Mouse (Mus musculus): ENCODE measurements around the gene Ccdc82.

Gene Ccdc82

DNA sequence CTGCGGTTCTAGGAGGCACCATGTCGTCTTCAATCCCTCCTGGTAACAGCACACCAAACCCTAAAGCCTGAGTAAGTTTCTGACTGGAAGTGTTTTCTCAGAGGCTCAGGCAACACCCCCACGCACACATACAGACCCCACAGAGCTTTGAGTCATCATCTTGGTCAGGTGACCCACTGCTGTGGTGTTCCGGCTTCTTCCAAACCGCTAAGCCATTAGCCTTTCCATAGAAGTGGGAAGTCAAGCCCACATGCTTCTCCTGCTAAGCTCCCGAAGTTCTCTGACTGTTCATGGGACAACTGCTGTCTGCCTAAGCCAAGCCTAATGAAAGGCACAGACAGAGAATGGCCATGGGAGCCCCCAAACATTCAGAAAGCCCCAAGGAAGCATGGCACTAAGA is 52.4 kb downstream of the Ccdc82 start:
- DNase-seq (ENCODE audit: low read depth, low spot score): no peak

DNA sequence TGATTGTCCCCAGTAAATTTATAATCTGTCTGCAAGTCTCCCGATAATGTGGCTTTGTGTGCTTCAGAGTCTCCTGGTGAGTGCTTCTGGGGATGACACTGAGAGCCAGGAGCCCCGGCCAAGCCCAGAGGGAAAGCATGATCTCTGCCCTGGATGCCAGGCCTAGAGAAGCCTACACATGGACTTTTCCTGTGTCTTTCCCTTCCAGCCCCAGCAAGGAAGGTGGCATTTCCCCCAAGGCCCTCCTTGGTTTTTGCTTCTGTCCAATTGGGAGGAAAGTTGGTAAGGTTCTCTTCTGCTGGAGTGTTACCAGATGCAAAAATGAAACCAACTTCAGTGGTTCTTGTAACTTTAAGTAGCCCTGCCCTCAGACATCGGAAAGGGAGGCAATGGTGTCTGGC is 53.3 kb downstream of the Ccdc82 start:
- DNase-seq (ENCODE audit: low read depth, low spot score): no peak

DNA sequence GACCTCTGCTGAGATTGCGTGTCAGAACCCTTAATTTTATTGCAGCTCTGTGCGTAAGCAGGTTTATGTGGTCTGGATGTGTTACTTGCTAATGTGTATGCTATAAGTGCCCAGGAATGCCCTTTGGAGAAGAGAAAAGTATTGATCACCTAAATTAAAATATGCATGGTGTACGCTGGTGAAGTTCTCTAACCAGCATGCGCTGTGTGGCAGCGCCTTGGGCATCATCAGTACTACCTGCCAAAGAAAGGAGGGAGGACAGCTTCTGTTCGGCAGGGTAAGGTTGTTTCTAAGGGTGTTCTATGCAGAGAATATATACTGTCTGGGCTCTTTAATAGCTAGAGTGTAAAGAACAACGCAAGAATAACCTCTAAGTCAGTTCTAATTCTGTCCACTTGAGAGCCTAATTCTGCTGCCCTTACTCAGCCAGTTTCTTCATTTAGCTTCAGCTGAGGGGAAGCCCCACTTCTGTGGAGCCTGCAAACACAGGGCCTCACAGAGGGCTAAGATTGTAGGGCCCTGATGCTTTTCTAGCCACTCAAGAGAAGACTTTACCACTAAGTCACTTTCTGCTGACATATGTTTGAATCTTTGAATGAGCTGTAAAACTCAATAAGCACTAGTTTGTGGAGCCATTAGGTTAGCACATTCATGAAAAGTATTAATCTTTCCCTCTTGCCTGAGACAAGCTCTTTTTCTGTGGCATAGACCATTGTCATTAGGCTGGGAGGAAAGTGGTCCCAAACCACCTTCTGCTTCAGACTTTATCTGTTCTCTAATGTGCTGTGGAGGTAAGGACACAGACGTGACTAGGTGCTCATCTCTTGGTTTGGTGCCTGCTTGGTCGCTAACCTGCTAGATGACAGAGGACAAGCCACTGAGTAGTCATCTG is 54.4 kb downstream of the Ccdc82 start:
- DNase-seq (ENCODE audit: low read depth, low spot score): no peak

DNA sequence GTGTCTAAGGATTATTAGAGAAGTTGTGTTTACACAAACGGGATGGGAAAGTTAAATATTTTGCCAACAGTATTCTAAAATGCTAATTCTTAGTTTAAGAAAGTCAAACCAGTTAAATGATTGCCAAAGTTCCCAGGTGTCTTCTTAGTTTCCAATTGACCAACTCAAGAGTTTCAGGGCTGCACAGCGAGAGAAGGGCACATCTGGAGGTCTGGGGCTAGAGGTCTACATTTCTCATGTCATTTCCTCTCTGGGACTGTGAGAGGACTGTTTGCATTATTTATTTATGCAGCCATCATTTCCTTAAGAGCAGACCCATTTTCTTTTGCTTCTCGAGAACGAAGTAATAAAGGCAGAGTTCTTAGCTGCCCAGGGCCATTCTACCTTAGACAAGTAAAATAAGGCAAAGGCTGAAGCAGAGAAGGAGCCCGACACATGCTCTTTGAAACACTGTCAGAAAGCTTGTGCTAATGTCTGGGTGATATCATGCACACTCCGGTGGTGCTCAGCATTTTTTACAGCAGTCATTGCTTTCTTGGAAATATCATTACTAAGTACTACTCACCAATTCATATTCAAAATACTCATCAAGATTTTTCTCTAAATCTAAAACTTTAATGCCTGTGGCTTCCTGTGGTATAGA is 55.5 kb downstream of the Ccdc82 start:
- no peak for DNase-seq (ENCODE audit: low read depth, low spot score)

DNA sequence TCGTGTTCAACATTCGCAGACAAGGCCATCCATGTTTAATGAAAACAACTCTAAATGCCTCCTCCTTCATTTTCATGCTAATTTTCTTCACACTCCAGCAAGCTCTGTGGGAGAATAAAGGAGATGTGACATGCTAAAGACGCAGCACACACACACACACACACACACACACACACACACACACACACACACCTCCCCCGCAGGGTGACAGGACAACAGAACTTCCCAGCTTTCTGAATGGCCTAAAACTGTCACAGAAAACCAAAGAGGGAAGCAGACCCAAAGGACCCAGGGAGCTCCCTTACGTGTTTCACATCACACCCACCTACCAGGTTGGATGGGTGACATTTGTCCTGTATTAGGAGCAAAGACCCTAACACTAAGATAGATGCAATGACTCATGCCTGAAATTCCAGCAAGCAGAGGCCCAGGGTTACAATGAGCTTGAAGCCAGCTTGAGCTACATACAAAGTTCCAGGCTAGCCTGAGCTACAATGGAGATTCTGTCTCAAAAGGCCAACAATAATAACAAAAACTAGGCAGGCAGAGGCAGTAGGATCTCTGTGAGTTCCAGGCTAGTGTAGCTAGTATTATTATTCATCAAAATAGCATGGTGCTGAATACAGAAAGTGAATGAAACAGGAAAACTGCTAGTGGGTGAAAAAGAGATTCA is 56.5 kb downstream of the Ccdc82 start:
- no peak for DNase-seq (ENCODE audit: low read depth, low spot score)

DNA sequence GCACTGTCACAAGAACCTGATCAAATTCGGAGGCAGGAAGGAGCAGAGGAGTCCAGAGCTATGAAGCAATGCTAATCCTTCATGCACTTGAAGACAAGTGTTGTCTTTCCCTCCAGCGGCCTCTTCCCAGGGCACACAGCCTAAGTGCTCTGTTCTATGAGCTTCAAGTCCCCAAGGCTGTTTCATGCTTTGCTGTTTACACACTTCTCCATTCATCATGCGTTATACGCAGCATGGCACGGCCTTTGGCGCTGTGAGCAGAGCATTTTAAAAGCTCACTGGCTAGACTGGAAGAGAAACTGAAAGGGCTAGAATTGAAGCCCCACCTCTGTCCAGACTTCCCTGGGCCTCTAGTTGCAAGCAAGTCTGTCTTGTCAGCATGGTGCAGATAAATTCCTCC is 57.2 kb downstream of the Ccdc82 start:
- no peak for DNase-seq (ENCODE audit: low read depth, low spot score)

DNA sequence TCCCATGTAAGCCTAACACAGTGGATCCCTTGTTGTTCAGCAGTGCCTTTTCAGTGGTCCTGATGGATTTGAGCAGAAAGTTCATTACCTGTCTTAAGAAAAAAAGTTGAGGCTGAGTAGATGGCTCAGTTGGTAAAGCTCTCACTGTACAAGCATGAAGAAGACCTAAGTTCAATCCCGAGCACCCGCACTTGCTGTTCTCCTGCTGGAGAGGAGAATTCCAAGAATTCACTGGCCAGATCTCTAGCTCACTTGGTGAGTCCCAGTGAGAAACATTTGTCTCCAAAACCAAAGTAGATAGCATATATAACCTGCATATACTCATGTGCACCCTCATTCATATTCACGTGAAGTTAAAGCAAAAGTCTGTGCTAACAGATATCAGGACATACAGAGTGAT is 59.7 kb downstream of the Ccdc82 start:
- no peak for DNase-seq (ENCODE audit: low read depth, low spot score)

DNA sequence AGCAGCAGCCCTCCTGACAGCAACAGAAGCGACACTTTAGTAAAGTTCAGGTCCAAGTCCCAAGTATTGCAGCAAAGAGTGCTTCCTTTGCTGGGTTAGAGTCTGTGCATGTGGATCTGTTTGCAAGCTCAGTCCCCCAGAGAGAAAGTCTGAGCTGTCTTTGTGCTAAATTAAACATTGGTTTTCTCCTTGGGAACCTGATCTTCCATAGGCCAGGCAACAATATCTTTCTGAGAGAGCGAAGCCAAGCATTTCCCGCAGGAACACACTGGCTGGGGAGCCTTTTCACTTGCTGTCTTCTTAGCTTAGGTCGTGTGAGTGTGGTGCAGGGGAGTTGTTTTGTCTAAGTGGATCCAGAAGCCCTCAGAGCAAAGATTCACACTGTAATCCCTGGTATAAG is 60.5 kb downstream of the Ccdc82 start:
- DNase-seq (ENCODE audit: low read depth, low spot score): no peak

DNA sequence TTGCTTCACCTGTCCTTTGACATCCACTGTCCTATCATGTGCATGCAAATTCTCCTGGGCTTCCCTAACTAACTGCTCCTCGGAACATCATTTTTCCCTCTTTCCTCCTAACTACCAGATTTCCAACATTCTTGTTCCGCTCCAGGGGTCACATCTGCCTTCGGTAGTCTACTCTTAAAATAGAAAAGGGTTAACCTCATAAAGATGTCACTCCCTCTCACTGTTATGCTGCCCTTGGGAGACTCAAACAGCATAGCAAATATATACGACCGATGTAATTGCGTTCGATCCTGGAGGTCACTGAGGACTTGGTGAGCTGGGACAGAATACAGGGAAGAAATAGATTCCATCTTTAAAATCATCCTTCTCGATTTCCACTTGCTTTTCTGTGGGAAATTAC is 62.0 kb downstream of the Ccdc82 start:
- no peak for DNase-seq (ENCODE audit: low read depth, low spot score)

DNA sequence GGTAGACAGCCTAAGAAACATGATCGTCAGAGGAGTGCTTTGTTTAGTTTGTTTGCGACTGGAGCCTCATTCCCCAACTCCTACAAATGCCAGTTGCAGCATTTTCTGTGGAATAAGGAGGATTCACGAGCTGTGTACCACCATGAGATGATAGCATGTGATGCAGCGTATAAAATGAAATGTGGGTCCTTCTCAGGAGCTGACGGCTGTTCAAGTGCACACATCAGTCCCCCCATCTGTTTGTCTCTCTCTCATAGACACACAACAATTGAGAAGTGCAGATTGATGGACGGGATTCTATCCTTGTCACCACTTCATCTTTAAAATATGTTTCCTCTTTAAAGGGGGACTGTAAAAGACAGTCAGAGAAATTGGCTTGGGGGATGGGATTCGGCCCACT is 63.1 kb downstream of the Ccdc82 start:
- no peak for DNase-seq (ENCODE audit: low read depth, low spot score)

DNA sequence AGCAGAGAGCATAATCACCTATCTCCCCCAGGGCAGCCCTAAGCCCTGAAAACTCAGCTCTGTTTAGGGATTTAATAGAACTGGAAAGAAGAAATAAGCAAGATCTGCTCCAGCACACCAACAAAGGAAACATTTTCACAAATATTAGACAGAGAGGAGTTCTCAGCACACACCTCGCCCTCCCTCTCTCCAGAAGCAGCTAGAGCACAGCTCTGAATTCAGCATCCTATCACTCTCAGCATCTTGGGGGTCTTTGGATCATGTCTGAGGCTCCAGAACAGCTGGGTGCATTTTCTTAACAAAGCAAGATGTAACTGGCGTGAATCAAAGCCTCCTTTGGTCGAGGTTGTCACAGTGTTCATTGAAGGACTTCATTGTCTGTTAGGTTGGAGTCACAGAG is 63.5 kb downstream of the Ccdc82 start:
- DNase-seq (ENCODE audit: low read depth, low spot score): no peak

DNA sequence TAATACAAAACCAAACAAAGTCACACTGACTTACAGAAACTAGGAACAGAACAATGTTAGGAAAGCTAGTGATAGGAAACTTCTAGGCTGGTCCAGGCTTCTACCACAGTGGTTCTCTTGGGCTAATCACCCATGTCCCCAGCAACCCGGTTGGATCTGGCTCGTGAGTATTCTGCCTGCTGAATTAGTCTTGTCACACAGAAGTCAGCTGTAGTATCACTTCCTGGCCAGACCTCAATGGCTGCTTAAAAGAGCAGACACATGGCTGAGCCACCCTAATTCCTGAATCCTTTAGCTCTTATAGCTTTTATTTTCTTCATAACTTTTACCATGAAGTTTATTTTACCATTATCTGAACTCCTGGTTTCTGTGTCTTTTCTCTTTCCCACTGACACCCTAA is 64.3 kb downstream of the Ccdc82 start:
- DNase-seq (ENCODE audit: low read depth, low spot score): no peak

DNA sequence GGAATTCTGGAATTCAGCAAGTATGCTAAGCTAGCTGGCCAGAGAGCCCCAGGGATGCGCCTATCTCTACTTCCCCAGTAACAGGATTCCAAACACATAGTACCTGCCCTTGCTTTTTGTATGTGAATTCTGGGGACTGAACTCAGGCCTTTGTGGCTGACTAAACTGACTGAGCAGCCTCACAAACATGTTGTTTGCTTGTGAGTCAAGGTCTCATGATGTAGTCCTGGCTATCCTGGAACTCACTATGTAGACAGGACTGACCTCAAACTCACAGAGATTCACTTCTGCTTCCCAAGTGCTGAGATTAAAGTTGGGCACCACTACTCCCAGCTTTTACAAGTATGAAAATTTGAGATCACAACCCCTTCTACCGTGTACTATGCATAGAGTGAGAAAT is 67.2 kb downstream of the Ccdc82 start:
- no peak for DNase-seq (ENCODE audit: low read depth, low spot score)

DNA sequence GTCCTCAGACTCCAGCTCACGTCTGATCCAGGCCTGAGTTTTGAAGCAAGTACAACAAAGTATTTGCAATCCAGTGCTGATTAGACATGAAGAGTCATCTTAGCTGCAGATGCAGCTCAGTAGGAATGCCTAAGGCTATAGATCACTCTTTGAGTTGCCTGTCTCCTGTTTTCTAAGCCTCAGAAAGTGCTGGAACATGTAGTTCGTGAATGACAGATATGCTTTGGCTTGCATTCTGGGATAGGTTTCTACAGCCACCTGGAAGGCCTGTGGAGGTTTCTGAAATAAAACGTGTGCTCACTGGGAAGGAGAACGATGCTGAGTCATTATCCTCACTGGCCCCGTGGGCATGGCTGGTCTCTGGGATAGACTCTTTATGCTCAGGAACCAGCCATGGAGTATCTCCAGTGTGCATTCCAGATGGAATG is 67.8 kb downstream of the Ccdc82 start:
- no peak for DNase-seq (ENCODE audit: low read depth, low spot score)

DNA sequence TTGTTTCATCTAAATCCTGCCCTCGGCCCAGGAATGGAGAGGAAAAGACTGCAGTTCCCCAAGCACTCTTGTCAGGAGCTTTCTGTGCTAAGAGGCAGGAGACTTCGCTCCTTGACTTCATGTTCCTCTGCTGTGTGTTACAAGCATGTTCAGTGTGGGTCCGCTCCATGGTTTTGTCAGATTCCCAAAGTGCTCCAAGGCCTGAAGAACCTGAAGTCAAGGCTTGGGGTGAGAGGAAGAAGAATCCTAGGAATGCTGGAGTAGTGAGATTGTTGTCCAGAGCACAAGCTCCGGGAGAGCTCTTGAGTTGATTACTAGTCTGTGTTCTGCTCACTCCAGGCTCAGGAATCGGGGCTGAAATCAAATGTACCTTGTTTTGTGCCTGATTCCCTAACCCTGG is 68.6 kb downstream of the Ccdc82 start:
- DNase-seq (ENCODE audit: low read depth, low spot score): no peak

DNA sequence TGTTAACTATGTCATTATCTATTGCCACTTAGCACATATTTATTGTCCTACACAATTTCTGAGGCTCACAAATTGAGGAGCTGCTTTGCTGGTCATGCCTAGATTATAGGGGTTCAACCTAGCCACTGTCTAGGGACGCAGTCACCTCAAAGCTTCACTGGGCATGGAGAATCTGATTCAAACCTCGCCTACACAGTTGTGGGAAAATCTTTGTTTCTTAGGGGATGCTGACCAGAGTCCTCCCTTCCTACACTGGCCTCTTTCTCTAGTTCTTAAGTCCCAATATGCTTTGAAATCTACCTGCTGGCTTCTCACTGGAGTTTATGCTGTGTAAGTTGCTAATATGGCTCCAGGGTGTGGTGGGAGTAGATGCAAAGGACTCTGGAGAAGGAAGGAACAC is 72.8 kb downstream of the Ccdc82 start:
- DNase-seq (ENCODE audit: low read depth, low spot score): no peak

DNA sequence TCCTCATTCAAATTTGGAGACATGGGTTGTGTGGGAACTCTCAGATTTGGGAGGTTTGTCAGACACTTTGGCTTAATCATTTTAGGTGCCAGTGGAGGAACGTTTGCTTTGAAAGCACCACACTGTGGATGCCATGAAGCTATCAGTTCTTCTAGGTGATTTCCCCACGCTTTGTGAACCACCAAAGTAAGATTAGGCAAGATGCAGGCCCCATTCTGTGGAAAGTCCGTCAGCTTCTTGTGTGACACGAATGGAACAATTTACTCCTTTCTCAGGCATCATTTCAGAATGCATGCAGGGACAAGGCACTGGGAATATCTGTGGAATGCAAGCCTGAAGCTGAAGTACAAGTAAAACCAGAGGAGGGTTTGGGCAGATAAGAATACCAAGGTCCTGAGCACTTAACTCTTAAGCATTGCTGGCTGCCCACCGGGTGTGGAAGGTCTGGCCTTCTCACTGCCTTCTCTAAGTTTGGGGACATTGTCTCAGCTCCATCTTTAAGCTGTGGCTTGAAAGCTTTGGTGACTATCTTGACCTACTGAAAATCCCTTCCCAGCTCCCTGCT is 74.1 kb downstream of the Ccdc82 start:
- no peak for DNase-seq (ENCODE audit: low read depth, low spot score)

DNA sequence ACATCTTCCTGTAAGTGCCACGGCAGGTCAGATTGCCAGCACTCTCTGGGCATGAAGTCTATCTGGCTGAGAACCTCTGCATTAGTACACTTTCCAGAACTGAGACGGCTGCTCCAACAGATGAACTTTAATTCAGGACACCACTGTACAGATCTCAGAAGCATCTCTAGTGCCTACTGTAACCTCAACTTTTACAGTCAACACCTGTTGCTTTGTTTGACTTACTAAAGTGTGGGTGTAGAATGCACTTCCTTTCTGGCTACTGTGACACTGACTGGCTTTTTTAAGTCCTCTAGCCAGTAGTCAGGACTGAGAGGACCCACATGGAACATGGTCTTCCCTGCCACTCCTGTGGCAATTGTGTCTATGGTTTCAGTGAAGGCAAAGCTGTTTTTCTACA is 76.3 kb downstream of the Ccdc82 start:
- DNase-seq (ENCODE audit: low read depth, low spot score): no peak

DNA sequence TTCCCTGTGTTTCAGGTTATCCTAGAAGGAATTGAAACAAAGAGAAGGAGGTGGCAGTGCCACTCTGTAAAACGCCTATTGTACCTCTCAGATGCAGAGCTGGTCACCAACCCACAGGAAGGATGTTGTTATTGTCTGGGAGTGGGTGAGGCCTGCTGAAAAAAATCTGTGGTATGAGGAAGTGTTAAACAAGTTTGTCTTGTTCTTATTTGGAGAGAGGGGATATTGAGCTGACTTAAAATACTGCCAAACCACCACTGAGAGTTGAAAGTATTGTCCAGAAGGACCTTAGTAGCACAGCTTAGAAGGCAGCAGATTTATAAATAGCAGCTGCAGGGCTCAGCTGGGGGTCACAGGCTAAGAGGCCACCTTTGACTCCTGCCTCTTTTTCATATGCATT is 76.9 kb downstream of the Ccdc82 start:
- no peak for DNase-seq (ENCODE audit: low read depth, low spot score)

Measured in forelimb bud, embryonic 11.5 days (tissue).